Mouse (Mus musculus): ENCODE measurements at regions not wholly inside any gene's neighbourhood (a gene's known extent, or its start where the extent isn't known, plus 50 kb on each side); places are given as distances from the start of the nearest gene placed in this dataset.

- no peak for DNase-seq (ENCODE audit: low read depth in 1 of 2, low spot score in 2 of 2)
Observed at GRCm38 (mm10) chr5:44854189-44854588, 54.7 kb upstream of the Ldb2 start.
